Mouse (Mus musculus) mature B cell (primary cell): ENCODE measurements around the gene Noto.
"Not testable (repeated sequence)": the region's sequence is repeated elsewhere in the genome, so short reads cannot be mapped to it uniquely, and the experiment has no call there.

Experiments used
- in situ Hi-C: fragments of 300-500 bp; cut with MboI; formaldehyde crosslinking; loops from 2 replicates; pipeline ENCODE4 v1.14.3; 2019

Noto gene

DNA sequence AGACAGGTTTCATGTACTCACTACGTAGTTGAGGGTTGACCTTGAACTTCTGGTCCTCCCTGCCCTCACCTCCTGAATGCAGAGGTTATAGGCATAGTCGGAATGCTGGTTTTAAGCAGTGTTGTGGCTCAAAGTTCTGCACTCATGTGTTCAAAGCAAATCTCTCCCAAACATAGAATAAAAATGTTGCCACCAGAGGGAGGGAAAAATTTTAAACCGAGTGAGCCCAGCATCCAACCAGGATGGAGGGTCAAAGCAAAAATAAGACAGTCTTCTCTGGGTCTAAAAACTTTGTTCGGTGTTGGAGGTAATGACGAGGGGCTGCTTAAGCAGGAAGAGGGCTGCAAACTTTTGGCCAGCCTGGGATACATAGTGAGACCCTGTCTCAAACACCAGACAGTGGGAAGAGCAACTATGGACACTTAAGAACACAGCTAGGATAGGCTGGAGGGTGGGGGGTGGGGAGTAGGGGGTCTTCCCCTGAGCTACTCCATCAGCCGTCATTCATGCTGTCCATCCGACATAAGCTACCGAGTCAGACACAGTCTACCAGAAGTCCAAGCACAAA lies 7.7 kb downstream of the Noto start:
- in situ Hi-C loops = no loop called here

DNA sequence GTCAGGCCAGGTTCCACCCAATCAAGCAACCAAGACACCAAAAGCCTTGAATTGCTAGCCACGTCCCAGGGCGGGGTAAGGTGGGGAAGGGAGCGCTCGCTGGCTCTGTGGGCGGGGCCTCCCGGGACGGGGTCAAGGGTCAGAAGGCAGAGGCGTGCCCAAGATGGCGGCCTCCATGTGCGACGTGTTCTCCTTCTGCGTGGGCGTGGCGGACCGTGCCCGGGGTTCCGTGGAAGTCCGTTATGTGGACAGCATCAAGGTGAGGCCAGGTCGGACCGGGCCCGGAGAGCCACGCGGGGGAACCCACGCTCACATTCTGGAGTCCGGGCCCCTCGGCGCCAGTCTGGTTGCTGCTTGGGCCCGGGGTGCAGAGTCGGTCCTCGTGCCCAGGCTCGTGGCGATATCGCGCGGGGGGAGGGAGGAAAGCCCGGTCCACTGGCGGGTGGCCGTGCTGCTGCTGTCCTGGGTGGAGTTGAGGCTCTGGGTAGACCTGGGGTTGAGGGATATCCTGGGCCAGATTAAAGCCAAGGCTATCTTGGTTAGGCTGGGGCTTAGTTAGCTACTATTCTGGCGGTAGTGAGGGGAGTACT lies 8.3 kb downstream of the Noto start, which contains the start of gene Smyd5:
TSS of gene Smyd5 (plus strand) at position 148 of the 590 bp plus-strand sequence.
- in situ Hi-C loops = no loop called here

DNA sequence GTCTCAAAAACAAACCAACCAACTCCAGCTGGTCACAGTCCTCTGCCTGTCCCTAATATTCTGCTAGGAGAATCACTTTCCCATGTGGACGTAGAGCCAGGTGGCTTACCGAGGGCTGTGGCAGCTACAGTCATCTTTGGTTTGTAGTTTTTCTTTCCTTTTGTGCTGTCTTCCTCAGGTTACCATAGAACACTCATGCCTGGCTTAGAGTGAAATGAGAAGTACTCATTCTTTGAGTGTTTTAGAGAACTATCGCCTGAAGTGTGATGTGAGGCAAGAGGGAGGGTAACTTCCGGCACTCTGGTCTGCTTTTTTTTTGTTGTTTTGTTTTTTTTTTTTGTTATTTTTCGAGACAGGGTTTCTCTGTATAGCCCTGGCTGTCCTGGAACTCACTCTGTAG lies 10.2 kb downstream of the Noto start:
- in situ Hi-C loops = no loop called here

DNA sequence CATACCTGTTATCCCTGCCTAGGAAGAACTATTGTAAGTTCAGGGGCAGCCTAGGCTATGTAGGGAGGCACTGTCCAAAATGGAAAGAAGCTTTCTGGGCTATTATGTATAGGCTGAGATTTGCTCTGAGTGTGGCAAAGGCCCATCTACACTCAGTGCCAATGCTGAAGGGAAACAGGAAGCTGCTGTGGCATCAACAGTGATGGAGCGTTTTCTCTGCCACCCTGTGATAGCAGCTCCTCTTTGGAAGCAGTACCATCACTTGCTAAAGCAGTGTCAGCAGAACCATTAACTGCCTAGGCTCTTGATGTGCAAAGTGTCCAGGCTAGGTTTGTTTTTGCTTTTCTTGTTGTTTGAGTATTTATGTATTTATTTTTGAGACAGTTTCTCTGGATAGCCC lies 12.5 kb downstream of the Noto start:
- in situ Hi-C loops = no loop called here

DNA sequence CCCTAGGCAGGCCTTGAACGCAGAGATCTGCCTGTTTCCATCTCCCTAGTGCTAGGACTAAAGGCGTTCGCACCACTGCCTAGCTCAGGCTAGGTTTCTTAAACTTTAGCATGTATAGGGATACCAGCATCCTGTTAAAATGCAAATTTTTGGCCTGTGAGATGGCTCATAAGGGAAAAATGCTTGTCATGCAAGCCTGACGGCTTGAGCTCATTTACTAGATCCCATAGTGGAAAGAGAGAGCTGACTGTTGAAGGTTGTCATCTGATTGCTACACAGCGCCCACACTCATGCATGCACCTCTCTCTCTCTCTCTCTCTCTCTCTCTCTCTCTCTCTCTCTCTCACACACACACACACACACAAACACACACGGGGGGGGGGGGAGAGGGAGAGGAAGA lies 12.9 kb downstream of the Noto start:
- in situ Hi-C loops = no loop called here

DNA sequence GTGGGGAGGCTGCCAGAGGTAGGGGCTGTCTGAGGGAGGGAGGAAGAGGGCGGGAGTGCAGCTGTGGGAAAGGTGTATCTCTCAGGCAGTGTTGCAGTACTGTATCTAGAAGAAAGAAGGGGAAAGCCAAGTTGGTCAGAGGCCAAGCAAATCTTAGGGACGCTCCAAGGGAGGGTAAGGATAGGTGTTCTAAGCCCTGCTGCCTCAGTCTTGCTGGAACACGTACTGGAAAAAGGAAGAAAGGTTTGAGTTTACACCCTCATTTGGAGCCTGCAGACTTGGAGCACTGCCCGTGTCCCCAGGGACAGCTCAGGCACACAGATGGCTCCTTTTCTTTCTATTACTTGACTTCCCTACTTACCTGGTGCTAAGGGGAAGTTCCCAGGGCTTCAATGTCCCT lies 17.5 kb downstream of the Noto start:
- in situ Hi-C loops = no loop called here

DNA sequence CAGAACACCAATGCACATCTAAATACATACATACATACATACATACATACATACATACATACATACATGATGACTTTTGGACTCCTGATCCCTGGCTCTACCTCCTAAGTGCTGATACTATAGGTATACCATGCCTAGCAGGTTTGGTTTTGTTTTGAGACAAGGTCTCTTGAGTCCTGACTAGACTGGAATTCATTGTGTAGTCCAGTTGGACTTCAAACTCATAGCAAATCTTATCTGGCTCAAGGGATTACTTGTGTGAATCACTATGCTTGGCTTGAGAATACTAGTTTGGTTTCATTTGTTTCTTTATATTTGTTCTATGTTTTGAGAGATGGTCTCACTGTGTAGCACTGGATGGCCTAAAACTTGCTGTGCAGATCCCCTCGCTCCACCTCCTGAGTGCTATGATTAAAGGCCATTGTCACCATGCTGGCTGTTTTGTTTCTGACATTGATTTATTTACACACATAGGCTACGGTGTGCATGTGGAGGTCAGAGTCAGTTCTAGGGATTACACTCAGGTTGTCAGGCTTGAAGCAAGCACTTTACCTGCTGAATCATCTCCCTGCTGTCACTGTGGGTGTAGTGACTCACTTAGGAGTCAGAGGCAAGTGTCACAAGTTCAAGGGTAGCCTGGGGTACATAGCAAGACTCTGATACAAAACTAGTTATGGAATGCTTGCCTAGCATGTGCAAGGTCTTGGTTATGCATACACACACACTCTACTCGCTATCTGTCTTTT lies 20.0 kb downstream of the Noto start:
- in situ Hi-C loops = no loop called here

DNA sequence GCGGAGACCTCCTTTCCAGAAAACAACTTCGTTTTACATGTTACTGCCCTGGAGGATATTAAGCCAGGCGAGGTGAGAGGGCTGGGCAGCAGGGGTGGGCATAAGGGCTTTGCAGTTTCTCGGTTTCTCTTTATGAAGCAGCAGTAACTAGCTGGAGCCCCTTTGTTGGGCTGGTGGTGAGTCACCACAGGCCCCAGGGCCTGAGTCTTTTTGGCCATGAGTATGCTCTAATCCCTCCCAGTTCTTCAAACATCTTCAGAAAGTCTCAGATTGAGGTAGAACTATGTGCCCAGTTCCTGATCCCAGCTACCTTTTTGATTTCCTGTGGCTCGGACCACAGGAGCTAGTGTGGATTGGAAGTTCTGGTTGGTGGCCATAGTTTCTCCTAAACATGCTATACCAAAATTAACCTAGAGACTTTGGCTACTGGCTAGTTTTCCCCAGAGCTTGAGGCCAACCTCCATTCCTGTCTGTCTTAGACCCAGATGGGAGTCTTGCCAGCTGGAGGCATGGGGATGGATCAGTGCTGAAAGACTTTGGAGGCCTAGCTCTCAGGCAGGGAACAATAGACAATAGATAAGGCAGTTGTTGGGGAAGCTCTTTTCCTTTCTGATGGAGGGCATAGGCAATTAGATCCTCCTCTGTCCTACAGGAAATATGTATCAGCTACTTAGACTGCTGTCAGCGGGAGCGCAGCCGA lies 20.7 kb downstream of the Noto start:
- in situ Hi-C loops = no loop called here

DNA sequence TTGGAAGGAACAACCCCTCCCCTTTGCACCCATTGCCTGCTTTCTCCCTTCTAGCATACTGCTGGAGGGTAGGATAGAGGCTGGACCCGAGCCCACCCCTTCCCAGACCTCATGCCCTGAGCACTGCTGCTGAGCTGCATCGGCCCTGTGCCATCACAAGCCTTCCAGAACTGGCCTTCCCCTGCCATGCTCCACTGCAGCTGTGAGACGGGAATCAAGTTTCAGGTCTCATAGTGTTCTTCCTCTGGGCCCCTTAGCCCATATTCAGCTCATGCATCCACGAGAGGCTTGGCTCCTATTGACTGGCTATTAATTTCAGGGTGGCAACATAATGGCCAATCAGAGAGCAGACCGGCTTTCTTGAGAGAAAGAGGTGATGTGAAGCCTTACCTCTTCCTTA lies 21.6 kb downstream of the Noto start:
- in situ Hi-C loops = no loop called here

DNA sequence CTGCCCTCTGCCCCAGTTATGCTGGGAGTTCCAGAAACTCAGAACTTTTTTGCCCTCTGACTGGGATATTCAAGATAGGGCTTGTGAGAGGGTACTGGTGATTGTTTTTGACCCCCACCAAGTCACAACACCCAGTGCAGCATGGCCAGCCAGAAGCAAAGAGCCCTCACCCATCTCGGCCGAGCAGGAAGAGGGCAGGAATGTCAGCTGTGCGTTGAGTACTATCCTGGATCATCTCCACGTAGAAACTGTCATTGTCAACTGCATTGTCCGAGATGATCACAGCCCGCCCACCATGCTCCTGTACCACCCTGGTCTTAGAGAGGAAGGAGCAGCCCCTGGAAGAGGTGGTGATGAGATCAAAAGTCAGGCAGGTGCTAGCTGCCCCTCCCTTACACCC lies 23.7 kb downstream of the Noto start:
- in situ Hi-C loops = no loop called here

DNA sequence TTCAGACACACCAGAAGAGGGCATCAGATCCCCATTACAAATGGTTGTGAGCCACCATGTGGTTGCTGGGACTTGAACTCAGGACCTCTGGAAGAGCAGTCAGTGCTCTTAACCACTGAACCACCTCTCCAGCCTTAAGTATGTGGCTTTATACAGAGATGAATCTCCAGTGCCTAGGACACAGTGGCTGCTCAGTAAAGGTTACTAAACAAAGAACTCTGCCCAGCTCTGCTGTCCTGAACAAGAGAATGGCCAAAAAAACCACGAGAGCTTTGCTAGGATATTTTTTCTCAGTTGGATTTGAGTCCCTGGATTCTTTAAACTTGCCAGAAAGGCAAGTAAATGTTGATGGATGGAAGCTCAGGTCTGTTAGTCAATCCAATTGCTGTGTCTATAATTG lies 26.5 kb downstream of the Noto start:
- in situ Hi-C loops = not testable (repeated sequence)

DNA sequence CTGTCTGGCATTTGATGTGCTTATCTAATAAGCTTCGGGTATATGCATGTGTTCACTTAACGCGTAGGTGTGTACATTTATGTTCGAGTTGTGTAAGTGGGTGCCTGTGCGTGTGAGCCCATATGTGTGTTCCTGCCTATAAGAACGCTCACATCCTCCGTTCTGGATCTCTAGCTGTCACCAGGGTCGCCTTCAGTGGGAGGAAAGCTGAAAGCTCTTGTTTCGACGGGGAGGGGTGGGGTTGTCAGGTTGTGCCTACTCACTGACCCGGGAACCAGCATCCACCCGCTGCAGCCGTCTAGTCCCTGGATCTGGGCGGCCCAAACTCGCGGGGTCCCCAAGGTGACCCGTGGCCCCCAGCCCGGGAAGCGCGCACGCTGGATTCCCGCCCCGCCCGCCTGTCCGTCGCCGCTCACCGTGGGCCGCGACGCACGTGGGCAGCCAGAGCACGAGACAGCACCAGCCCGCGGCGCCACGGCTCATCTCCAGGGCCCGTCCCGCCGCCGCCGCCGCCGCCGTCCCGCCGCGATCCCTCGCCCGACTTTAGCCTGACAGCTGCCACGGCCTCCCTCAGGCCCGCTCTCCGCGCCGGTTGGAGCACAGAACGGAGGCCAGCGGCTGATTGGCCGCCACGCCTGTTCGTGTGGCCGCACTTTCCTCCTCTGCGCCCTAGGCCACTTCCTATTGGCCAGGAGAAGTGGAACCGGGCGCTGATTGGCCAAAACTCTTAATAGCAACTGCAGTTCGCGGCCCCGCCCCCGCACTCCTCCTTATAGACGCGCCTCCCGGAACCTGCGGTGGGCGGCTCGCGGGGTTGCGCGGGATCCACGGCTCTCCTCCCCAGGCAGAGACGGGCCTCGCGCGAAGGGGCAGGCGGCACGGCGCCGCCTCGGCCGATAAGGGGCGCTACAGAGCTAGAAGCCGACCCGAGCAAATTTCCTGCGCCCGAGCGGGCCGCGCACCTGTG lies 27.3 kb downstream of the Noto start, which contains the start of gene Cct7:
TSS of gene Cct7 (plus strand) at position 818 of the 967 bp plus-strand sequence.
- in situ Hi-C loops = no loop called here

DNA sequence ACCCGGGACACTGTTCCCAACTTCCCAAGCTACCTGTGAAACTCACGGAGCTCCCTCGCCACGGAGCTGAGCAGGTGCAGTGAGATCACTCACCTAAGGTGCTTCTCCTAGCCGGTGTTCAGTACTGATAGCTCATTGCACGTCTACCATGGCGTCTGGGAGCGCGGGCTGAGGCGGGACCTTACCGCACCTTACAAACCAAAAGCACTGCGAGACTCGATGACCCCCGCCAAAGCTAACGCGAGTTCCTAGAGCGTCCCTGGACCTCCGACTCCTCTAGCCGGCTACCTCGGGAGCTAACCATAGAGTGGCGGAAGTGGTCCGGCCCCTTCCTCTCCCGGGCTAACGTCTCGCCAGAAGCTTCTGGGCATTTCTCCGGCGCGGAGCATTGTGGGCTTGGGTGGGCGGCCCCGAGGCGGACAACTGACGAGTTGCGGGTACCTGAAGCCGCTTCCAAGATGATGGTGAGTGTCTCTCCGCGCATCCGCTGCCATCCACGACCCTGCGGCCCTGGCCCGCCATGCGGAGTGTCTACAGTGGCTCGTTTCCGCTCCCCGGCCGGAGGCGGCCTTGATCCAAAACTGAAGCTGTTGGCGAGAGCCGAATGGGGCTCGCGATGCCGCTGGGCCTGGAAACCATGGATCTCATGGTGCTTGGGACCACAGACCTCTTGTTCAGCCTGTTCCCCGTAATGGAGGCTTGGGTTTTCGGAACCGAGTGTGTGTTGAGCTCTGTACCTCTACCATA lies 28.2 kb downstream of the Noto start, which contains the start of gene Pradc1:
TSS of gene Pradc1 (minus strand) at position 307 of the 747 bp plus-strand sequence.
- in situ Hi-C loops = no loop called here

DNA sequence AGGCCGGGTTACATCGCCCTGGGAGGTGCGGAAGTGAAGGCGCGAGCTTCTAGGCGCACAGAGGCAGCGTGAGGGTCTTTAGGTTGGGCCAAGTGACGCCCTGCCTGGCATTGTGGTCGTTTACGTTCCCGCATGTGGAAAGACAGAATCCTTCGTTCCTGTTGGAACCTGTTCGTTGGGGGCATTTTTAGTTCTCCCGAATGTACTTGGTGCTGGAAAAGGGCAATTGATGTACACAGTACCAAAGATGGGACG lies 28.7 kb downstream of the Noto start:
- in situ Hi-C loops = no loop called here

DNA sequence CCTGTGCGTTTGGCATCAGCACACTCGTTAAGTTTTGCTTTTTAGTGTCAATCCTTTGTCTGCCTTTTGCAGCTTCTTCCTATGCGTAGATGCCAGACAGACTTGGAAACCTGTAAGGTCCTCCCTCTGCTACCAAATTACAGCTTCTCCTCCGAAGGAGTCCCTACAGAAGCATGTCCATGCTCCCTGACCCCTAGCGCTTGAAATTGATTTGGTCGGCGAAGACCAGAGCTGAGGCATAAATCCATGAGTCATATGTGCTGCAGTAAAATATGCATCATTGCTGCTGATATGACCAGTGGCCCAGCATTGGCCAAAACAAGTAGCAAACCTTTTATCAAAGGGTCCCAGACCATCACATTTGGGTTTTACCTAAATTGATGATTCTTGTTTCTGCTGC lies 29.1 kb downstream of the Noto start:
- in situ Hi-C loops = no loop called here

DNA sequence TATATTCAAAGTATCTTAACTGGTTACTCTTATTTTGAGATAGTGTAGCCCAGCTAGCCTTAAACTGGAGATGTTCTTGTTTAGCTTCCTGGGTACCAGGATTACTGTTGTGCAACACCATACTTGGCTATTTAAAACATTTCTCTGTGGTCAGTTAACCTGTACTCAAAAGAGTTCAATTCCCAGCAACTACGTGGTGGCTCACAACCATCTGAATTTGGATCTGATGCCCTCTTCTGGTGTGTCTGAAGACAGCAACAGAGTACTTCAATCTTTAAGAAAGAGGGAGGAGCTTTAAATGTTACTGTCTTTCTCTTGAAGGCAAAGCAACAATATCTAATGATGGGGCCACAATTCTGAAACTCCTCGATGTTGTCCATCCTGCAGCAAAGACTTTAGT lies 35.9 kb downstream of the Noto start:
- in situ Hi-C loops = no loop called here

DNA sequence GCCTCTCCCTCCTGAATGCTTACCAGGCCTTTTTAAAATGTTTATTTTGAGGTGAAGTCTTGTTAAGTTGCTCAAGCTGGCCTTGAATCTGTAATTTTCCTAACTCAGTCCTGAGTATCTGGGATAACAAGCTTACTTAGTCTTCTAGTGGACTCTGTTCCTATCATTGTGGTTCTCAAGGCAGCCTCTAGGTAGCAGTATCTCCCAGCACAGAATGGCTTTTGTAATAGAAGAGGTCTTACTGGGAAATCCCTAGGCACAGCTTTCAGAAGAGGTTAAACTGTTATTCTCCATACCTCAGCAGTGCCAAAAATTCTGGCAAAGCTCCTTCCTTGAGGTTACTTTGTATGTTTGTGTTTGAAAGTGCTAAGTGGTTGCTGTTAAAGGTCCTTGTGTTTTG lies 41.7 kb downstream of the Noto start:
- in situ Hi-C loops = no loop called here

DNA sequence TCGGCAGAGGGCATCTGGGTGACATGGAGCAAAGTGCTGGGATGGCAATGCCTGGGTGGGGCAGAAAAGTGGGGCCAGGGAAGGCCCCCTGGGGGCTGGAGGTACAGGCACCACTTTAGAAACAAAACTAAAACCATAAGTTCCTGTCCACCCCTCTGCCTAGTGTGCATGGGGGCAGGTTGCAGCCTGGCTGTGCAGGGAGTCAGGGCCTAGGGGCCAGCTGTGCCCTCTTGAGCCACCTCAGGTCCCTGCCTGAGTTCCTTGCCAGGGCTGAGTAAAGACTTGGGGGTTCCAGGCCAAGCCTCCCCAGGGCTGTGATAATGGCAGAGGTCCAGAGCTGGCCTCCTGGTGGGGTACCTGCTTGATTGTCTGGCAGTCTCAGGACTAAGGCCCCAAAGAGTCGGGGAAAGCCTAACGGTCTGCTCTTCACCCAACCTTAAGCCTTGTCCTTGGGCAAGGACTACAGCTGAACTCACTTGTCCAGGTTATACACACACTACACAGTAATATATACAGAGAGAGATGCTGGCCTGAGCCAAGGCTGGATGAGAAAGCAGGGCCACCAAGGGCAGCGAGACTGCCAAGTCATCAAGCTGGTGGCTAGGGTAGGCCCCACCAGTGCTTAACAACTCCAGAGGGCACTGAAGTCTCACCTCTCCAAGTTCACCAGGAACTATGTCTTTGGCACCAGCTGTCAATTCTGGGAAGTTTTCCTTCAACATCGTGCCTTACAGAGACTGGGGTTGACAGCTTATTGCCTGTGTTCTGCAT lies 46.2 kb downstream of the Noto start:
- in situ Hi-C loops = no loop called here

DNA sequence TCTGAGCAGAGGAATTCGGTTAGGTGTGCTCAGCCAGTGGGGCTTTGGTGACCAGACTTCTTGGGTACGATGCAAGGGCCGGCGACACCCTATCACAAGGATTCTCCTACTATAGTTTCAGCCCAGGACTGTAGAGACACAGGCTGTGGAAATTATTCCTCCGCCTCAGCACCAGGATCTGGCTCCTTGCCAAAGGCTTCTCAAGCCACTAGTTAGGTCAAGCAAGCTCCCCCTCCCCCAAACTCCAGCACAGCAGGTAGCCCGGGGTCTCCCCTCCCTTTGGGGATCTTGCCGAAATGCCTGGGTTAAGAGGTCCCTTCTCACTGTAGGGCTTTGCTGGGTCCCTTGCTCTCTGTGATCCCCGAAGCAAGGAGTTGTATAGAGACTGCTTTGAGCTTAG lies 48.3 kb downstream of the Noto start:
- in situ Hi-C loops = no loop called here

DNA sequence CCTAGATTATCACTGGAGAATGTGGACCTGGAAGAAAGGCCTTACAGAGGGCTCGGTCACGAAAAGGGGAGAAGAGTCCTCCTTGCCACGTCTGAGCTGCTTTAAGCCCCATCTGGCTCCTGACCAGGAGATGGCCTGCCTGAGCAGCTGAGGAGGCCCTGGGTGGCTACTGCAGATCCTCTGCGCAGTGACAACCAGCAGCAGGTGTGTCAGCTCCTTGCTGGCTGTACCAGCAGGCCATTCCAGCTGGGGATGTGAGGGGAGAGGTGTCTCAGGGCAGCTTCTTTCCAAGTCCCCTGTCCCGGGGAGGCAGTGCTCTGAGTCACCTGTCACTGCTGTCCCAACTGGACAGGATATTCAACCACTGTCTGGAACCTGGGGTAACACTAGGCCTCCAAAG lies 48.9 kb downstream of the Noto start:
- in situ Hi-C loops = no loop called here
